Mouse (Mus musculus) thymus, postnatal 36 days (tissue): ENCODE measurements around the gene Lrrfip1.
A peak's percentile ranks its signal among the peaks of the same experiment; 100 is the strongest.

Source experiments
- DNase-seq, 2 experiments: peaks; one replicate each; pipeline ENCODE4 v3.0.0; 2022; ENCODE audit warnings: mixed read lengths in 2 of 2

The Lrrfip1 gene

GRCm38 (mm10) chr1:91024464-91024863 is 25.9 kb downstream of the Lrrfip1 start:
- no peak for DNase-seq

GRCm38 (mm10) chr1:91026945-91027344 is 28.4 kb downstream of the Lrrfip1 start:
- DNase-seq: no peak

GRCm38 (mm10) chr1:91030383-91030782 is 31.8 kb downstream of the Lrrfip1 start:
- no peak for DNase-seq

- no peak for DNase-seq
Measured at GRCm38 (mm10) chr1:91031547-91031946, 33.0 kb downstream of the Lrrfip1 start.

GRCm38 (mm10) chr1:91032393-91032971 is 33.9 kb downstream of the Lrrfip1 start:
- no peak for DNase-seq

GRCm38 (mm10) chr1:91034547-91034946 is 36.0 kb downstream of the Lrrfip1 start:
- no peak for DNase-seq

- no peak for DNase-seq
Measured at GRCm38 (mm10) chr1:91035266-91035665, 36.7 kb downstream of the Lrrfip1 start.

- no peak for DNase-seq
Measured at GRCm38 (mm10) chr1:91037213-91037612, 38.7 kb downstream of the Lrrfip1 start.

- DNase-seq: peak; percentile 59 to 68
Measured at GRCm38 (mm10) chr1:91038010-91038409, 39.5 kb downstream of the Lrrfip1 start.

- DNase-seq: no peak
Measured at GRCm38 (mm10) chr1:91038531-91038930, 40.0 kb downstream of the Lrrfip1 start.

- no peak for DNase-seq
Measured at GRCm38 (mm10) chr1:91041605-91042004, 43.1 kb downstream of the Lrrfip1 start.

GRCm38 (mm10) chr1:91043191-91043590 is 44.7 kb downstream of the Lrrfip1 start:
- no peak for DNase-seq

GRCm38 (mm10) chr1:91044176-91044575 is 45.6 kb downstream of the Lrrfip1 start:
- DNase-seq: no peak

- DNase-seq: no peak
Measured at GRCm38 (mm10) chr1:91044648-91045047, 46.1 kb downstream of the Lrrfip1 start.

GRCm38 (mm10) chr1:91046237-91046636 is 47.7 kb downstream of the Lrrfip1 start:
- DNase-seq: no peak

GRCm38 (mm10) chr1:91049296-91049695 is 50.8 kb downstream of the Lrrfip1 start:
- no peak for DNase-seq

GRCm38 (mm10) chr1:91051461-91052094 is 53.0 kb downstream of the Lrrfip1 start:
- no peak for DNase-seq

GRCm38 (mm10) chr1:91052747-91053181 is 54.2 kb downstream of the Lrrfip1 start:
- DNase-seq: peak; percentile 92 to 93

GRCm38 (mm10) chr1:91053218-91054073 is 54.9 kb downstream of the Lrrfip1 start:
- peak; percentile 86 to 90 for DNase-seq

- DNase-seq: no peak
Measured at GRCm38 (mm10) chr1:91054074-91054471, 55.5 kb downstream of the Lrrfip1 start.

- DNase-seq: peak; percentile 49 to 66
Measured at GRCm38 (mm10) chr1:91054815-91055214, 56.3 kb downstream of the Lrrfip1 start.

- peak; percentile 30 to 32 for DNase-seq
Measured at GRCm38 (mm10) chr1:91055744-91056143, 57.2 kb downstream of the Lrrfip1 start.

- peak; percentile 37 to 38 for DNase-seq
Measured at GRCm38 (mm10) chr1:91056416-91056815, 57.9 kb downstream of the Lrrfip1 start.
